Mouse (Mus musculus): ENCODE results near the gene Bach2. TPM values are rescaled to one million over a fixed set of nuclear protein-coding genes. Genes with fewer than 3 reads are reported as not detected.

Gene Bach2
- polyA plus RNA-seq, 1 experiment from 2014 or later = 1.8 TPM

DNA sequence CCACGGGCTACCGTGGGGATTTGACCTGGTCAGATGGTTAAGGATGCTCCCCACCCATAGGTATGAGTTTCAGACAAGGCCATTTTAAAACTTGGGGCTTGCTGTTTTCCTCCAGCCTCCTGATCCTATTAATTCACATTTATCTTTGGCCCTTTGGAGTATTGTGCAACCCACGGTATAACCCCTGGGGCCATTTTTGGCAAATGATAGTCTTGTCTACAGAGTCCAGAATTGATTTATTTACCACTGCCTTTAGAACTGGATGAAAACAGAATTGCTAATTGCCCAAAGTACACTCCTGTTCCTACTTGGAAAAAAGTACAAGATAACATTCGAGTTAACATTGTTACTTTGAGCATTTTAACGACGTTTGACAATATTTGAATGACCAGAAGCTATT is 7.0 kb downstream of the Bach2 start:
- Histone ChIP-seq H3K36me3 (no peaks in the 10 kb centered on the region), H3K4me1 (peaks cover 49% of the 10 kb centered on the region), H3K4me3 (no peak overlapping the region), H3K27me3 (replicated peaks) (peaks cover 41% of the 10 kb centered on the region), H3K9me3 (replicated peaks) (no peaks in the 10 kb centered on the region), H3K27ac (no peak overlapping the region), H3K9ac (no peak overlapping the region), H3K4me2 (no peak overlapping the region)
- no peak for ATAC-seq
- WGBS (ENCODE audit: insufficient replicate concordance) = 68% methylated on average over 6 of the region's 6 CpGs

DNA sequence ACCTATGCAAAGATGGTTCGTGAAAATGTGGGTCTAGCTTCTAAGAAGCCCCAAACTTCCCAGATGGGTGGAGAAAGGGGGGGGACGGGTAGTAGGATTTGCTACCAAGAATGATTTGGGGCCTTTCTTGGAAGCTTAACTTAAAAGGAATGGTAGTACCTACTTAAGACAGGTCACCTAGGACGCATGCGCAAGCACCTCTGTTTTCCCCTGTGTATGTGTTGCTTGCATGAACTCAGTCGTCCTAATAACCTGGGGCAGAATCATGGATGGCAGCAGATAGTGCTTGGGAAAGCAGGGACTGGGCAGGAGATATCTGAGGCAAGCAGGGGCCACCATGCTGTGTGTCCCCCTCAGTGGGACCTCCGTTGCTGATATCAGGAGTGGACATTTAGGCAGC is 7.4 kb downstream of the Bach2 start:
- no peak overlapping the region for H3K4me2 ChIP-seq
- peaks cover 53% of the 10 kb centered on the region for H3K4me1 ChIP-seq
- no peak for ATAC-seq
- H3K36me3 ChIP-seq = no peaks in the 10 kb centered on the region
- H3K27me3 ChIP-seq (replicated peaks) = peaks cover 37% of the 10 kb centered on the region
- H3K4me3 ChIP-seq = no peak overlapping the region
- H3K27ac ChIP-seq = no peak overlapping the region
- H3K9me3 ChIP-seq (replicated peaks) = no peaks in the 10 kb centered on the region
- WGBS (ENCODE audit: insufficient replicate concordance) = 65% methylated on average over 6 of the region's 6 CpGs
- no peak overlapping the region for H3K9ac ChIP-seq

DNA sequence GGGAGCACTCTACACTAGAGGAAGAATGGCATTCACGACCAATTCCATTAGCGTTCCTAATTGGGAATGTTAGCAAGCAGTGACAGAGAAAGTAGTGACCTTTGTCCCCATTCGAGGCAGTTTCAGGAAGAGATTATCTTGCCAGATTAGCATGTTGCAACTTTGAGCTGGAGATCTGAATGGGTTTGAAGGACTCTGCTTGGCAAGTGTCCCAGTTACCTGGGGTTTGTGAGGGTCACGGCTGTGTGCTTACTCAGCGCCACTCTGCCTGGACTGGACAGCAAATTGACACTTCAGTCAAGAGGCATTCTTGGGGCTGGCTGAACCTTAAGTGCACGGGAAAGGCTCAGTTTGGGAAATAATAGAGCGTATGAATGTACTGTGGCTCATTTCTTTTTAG is 8.2 kb downstream of the Bach2 start:
- no peak for ATAC-seq
- Histone ChIP-seq H3K4me2 (no peak overlapping the region), H3K36me3 (no peaks in the 10 kb centered on the region), H3K4me1 (peaks cover 57% of the 10 kb centered on the region), H3K4me3 (no peak overlapping the region), H3K9me3 (replicated peaks) (no peaks in the 10 kb centered on the region), H3K27me3 (replicated peaks) (peaks cover 29% of the 10 kb centered on the region), H3K27ac (no peak overlapping the region), H3K9ac (no peak overlapping the region)
- 31% methylated on average over 7 of the region's 7 CpGs for WGBS (ENCODE audit: insufficient replicate concordance)

DNA sequence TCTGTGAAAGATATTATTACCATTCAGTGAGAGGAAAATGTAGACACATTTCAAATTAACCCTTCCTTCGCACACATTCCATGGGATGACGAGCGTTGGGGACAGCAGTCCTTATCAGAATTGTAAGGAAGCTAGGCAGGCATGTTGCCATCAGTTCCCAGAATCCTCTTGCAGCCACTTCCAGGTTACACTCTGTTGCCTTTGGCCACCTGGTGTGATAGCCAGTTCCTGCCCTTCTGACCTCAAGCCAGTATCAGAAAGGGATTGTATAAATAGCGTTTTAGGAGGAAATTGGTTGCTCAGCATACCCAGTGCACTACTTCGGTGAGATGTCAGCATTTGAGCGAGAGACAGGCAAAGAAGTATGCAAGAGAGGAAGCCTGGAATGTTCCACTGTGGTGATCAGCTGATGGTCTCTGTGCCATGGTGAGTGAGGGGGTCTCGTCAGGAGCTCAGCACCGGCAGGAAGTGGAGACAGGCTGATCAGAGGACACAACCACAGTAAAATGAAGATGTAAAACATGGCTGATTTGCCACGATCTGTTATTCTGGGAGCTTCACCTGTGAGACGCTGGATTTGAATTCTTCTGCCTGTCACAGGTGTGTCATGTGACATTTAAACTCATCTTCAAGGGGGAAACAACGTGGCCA is 9.0 kb downstream of the Bach2 start:
- WGBS (ENCODE audit: insufficient replicate concordance) = 35% methylated on average over 11 of the region's 11 CpGs
- H3K4me3 ChIP-seq = no peak overlapping the region

DNA sequence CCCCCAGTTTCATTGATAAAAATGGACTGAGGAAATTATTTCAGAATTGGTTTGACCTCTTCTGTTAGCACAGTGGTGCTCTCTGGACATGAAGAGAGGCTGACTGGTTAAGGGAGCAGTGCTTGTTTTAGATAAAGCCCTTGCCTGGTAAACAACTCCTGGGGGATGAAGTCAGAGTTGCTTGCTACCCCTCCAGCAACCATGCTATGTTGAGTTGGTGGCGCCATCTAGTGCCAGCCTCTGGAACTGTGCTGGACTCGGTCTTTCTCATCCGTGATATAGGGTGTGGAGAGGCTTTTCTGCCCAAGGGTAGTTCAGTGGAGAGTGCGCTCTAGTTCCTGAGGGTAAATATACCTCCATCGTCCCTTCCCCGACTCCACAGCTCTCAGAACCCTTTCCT is 9.6 kb downstream of the Bach2 start:
- Histone ChIP-seq H3K27me3 (replicated peaks) (peaks cover 17% of the 10 kb centered on the region), H3K9ac (no peak overlapping the region), H3K9me3 (replicated peaks) (no peaks in the 10 kb centered on the region), H3K4me1 (peaks cover 47% of the 10 kb centered on the region), H3K4me2 (peak overlapping the region; percentile 6), H3K36me3 (no peaks in the 10 kb centered on the region), H3K27ac (no peak overlapping the region), H3K4me3 (no peak overlapping the region)
- ATAC-seq = peak; percentile 64
- WGBS (ENCODE audit: insufficient replicate concordance) = 3% methylated on average over 6 of the region's 6 CpGs

More for the DNA sequence above, 9.0 kb downstream of the Bach2 start:
- no peak for ATAC-seq
- Histone ChIP-seq H3K4me1 (peaks cover 52% of the 10 kb centered on the region), H3K9me3 (replicated peaks) (no peaks in the 10 kb centered on the region), H3K27me3 (replicated peaks) (peaks cover 23% of the 10 kb centered on the region), H3K36me3 (no peaks in the 10 kb centered on the region), H3K9ac (no peak overlapping the region), H3K27ac (no peak overlapping the region), H3K4me2 (no peak overlapping the region)

DNA sequence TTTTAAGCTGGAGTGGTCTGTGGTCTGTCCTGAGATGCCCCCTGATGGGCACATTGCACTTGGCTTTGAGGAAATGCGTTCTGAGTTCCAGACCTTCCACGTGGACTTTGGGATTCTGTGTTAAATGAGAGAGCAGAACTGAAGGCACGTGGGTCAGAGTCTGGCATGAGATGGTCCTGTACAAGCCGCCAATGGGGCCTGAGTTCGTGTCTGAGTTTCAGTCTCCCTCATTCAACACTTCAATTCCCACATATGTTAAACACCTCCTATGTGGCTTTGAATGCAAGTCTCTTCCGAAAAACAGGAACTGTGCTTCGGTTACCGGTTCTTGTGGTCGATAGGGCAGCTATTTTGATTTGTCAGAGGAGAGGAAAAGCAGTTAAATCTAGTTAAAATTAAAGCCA is 10.4 kb downstream of the Bach2 start:
- peaks cover 14% of the 10 kb centered on the region; the same call in 1 of the 2 replicates for H3K27me3 ChIP-seq (replicated peaks)
- no peak overlapping the region for H3K4me3 ChIP-seq
- 22% methylated on average over 9 of the region's 9 CpGs for WGBS (ENCODE audit: insufficient replicate concordance)
- H3K9me3 ChIP-seq (replicated peaks) = no peaks in the 10 kb centered on the region
- no peaks in the 10 kb centered on the region for H3K36me3 ChIP-seq
- peak overlapping the region; percentile 6 for H3K4me2 ChIP-seq
- peaks cover 45% of the 10 kb centered on the region for H3K4me1 ChIP-seq
- no peak overlapping the region for H3K9ac ChIP-seq
- no peak overlapping the region for H3K27ac ChIP-seq
- ATAC-seq = no peak

DNA sequence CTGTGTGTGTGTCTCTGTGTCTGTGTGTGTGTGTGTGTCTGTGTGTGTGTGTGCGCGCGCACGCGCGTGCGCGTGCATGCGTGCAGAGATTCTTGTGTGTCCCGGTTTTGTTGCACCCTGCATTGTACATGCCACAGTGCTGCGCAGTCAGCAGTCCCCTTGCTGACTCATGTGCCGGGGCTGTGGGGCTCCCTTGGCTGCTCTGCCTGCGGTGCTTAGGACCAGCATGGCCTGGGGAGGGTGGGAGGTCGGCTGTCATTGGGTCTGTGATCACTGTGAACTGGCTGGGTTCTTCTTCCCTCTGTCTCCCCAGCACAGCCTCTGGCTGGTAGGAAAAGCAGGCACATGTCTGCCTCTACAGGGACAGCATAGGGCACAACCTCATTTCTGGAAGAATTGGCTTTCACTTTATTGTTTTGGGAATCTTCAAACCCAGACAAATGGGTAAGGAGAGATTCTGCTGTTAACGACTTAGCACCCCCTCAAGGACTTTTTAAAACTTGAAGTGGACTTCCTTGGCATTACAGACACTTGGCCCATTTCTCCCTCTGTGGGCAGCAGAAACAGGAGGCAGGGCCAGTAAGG is 11.2 kb downstream of the Bach2 start:
- H3K9ac ChIP-seq = peak overlapping the region; percentile 31
- ATAC-seq = peak; percentile 55
- peak overlapping the region; percentile 74 for H3K4me2 ChIP-seq
- peaks cover 10% of the 10 kb centered on the region; the same call in 1 of the 2 replicates for H3K27me3 ChIP-seq (replicated peaks)
- H3K4me3 ChIP-seq = peak overlapping the region; percentile 45
- H3K36me3 ChIP-seq = no peaks in the 10 kb centered on the region
- no peaks in the 10 kb centered on the region for H3K9me3 ChIP-seq (replicated peaks)
- peak overlapping the region; percentile 67 for H3K27ac ChIP-seq
- H3K4me1 ChIP-seq = peaks cover 39% of the 10 kb centered on the region
- WGBS (ENCODE audit: insufficient replicate concordance) = 54% methylated on average over 15 of the region's 15 CpGs

DNA sequence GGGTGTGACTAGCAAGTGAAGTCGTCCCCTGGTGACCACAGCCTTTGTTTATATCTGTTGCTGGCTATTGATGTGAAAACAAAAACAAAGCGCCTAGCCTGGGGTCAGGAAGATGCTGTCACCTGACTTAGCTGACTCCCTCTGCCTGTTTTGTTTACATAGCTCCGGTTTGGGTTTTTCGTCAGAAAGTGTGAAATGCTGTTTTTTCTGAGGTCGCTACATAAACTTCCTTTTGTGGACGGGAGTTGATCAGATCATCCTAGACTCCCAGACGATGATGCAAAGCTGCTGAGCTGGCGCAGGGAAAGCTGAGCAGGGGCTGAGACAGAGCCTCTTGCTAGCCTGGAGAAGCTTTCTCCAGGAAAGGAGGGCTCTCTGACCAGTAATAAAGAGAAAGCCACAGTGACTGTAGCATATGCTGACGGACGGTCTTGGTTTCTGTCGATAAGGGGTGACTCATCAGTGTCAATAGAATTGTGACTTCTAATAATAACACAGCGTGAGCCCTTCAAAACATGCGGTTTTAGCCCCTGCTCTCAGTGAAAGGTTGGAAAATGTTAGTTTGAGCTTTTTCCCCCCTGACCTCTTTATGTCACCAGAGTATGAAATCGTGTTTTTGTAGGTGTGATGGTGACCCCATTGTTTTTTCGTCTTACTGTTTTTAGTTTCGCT is 11.9 kb downstream of the Bach2 start:
- peaks cover 10% of the 10 kb centered on the region; the same call in 1 of the 2 replicates for H3K27me3 ChIP-seq (replicated peaks)
- WGBS (ENCODE audit: insufficient replicate concordance) = 2% methylated on average over 16 of the region's 16 CpGs
- peak overlapping the region; percentile 31 for H3K9ac ChIP-seq
- H3K36me3 ChIP-seq = no peaks in the 10 kb centered on the region
- H3K27ac ChIP-seq = peak overlapping the region; percentile 67
- peak; percentile 58 for ATAC-seq
- peak overlapping the region; percentile 74 for H3K4me2 ChIP-seq
- H3K4me3 ChIP-seq = peak overlapping the region; percentile 45
- peaks cover 39% of the 10 kb centered on the region for H3K4me1 ChIP-seq
- no peaks in the 10 kb centered on the region for H3K9me3 ChIP-seq (replicated peaks)

DNA sequence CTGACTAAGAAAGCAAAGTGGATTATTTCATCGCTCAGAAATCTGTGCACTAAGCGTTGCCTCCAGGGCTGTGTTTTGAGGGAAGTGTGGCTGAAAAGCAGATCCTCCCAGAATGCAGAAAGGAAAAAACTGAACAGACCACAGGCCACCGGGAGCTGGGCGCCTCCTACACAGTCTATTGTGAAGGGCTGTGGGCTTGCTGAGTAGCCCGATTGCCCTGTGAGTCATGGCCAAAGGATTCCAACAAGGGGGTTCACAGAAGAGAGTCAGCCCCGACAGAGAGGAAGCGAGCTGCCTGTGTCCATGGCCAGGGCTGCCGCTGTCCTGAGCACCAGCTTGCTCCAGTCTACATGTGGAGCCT is 12.4 kb downstream of the Bach2 start:
- ATAC-seq = peak; percentile 22; the same call in 1 of the 2 replicates
- peak overlapping the region; percentile 74 for H3K4me2 ChIP-seq
- H3K4me3 ChIP-seq = peak overlapping the region; percentile 45
- H3K9ac ChIP-seq = no peak overlapping the region
- no peaks in the 10 kb centered on the region for H3K9me3 ChIP-seq (replicated peaks)
- peaks cover 9% of the 10 kb centered on the region; the same call in 1 of the 2 replicates for H3K27me3 ChIP-seq (replicated peaks)
- 4% methylated on average over 8 of the region's 8 CpGs for WGBS (ENCODE audit: insufficient replicate concordance)
- H3K36me3 ChIP-seq = no peaks in the 10 kb centered on the region
- peak overlapping the region; percentile 67 for H3K27ac ChIP-seq
- peaks cover 39% of the 10 kb centered on the region for H3K4me1 ChIP-seq

DNA sequence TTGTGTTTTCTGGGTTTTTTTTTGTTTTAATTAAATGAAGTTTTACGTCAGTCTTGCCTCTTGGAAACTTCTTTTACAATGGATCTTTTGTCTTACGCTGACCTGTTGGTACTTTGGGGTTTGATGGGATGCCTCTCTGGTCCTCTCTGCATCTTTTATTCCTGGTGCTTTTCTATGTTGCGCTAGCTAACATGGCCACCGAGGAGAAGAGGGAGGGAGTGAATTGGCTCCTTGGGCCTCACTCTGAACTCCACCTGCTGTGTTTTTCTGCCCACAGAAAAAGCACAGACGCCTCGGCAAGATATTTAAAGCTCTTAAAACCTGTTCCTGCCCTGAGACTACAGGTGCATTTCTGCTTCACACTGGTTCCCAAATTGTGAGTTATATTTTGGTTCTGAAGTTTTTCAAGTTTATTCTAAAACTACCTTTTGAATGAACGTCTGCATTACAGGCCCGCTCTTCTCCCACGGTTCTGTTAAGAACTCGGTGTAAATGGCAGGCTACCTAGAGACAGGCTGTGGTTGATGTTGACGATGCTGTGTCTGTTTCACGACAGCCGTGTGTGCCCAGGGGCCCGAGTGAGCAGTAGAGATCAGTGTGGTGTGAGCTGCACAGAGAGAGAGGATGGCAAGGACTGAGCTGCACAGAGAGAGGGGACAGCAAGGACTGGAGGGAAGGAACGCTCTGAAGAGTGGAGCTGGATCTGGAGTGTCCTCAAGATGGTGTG is 13.5 kb downstream of the Bach2 start:
- no peak overlapping the region for H3K27ac ChIP-seq
- H3K36me3 ChIP-seq = no peaks in the 10 kb centered on the region
- peaks cover 39% of the 10 kb centered on the region for H3K4me1 ChIP-seq
- H3K4me2 ChIP-seq = no peak overlapping the region
- ATAC-seq = no peak
- H3K27me3 ChIP-seq (replicated peaks) = no peaks in the 10 kb centered on the region
- no peak overlapping the region for H3K4me3 ChIP-seq
- no peaks in the 10 kb centered on the region for H3K9me3 ChIP-seq (replicated peaks)
- 71% methylated on average over 15 of the region's 15 CpGs for WGBS (ENCODE audit: insufficient replicate concordance)
- H3K9ac ChIP-seq = no peak overlapping the region

DNA sequence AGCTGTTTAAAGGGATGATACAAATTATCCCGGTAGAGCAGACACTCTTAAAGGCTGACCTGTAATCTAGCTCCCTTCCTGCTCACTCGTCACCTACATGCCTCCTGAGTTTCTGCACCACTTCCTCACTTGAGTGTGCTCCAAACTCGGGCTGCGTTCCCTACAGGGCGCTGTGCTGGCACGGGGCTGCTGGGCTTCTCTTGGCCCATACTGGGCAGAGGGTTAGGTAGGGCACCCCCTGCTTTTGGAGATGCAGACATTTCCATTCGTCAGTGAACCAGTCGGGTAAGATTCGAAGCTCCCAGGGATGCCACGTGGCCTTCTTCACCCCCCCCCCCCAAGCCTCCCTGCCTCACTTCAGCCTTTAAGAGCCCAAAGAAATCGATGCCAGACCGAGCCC is 19.1 kb downstream of the Bach2 start:
- Histone ChIP-seq H3K4me1 (no peaks in the 10 kb centered on the region), H3K36me3 (no peaks in the 10 kb centered on the region), H3K9ac (no peak overlapping the region), H3K27ac (no peak overlapping the region), H3K4me2 (no peak overlapping the region), H3K27me3 (replicated peaks) (no peaks in the 10 kb centered on the region), H3K9me3 (replicated peaks) (no peaks in the 10 kb centered on the region), H3K4me3 (no peak overlapping the region)
- no peak for ATAC-seq
- 55% methylated on average over 12 of the region's 12 CpGs for WGBS (ENCODE audit: insufficient replicate concordance)

DNA sequence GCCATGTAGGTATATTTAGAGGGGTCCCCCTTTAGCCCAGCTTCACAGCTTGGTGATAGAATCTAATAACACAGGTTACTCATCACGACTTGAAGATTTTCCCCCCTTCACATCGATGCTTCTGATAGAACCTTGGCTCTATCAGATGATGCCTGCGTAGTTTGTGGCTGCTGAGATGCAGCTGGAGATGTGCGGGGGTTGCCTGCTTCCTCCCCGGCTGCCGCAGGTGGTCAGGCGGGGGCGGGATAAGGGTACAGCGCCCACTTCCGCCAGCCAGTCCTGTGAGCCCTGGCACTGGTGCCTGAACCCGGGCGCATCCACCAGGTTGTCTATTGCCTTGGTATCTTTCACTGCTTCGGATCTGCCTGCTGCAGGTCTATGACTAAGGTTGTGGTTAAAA is 19.5 kb downstream of the Bach2 start:
- Histone ChIP-seq H3K9me3 (replicated peaks) (no peaks in the 10 kb centered on the region), H3K4me2 (no peak overlapping the region), H3K4me1 (no peaks in the 10 kb centered on the region), H3K27me3 (replicated peaks) (no peaks in the 10 kb centered on the region), H3K9ac (no peak overlapping the region), H3K27ac (no peak overlapping the region), H3K4me3 (no peak overlapping the region), H3K36me3 (no peaks in the 10 kb centered on the region)
- WGBS (ENCODE audit: insufficient replicate concordance) = 64% methylated on average over 13 of the region's 13 CpGs
- no peak for ATAC-seq
